In genomic region chr14:41983225-41983624, GRCm38 (mm10) we compare ENCODE assay signal across 27 mouse cellular contexts. TPM values are rescaled to one million over a fixed set of nuclear protein-coding genes. Genes with fewer than 3 reads are reported as not detected.
"Had no signal": no experiment of that assay in that cellular context is flagged by ENCODE, and none has a peak within 500 bp of the region (broad histone marks: within the 10 kb centered on the region; RNA-seq: fewer than 3 reads in every experiment).

Gene Gm3543, minus strand, starts transcription at chr14:41983325.

RNA-seq across cellular contexts. Expression of gene Gm3543, which starts in this region (rescaled TPM):
- polyA plus RNA-seq: heart, embryonic 10.5 days; heart, embryonic 11.5 days; heart, embryonic 12.5 days; heart, embryonic 13.5 days; heart, embryonic 14.5 days; heart, embryonic 15.5 days; heart, embryonic 16.5 days; heart, postnatal 0 days; hindbrain, embryonic 10.5 days; hindbrain, embryonic 11.5 days; hindbrain, embryonic 12.5 days; hindbrain, embryonic 13.5 days; hindbrain, embryonic 14.5 days; hindbrain, embryonic 15.5 days; hindbrain, embryonic 16.5 days; hindbrain, postnatal 0 days; inflammation-experienced regulatory T-cells, adult 6 months; intestine, embryonic 14.5 days; intestine, embryonic 15.5 days; intestine, embryonic 16.5 days; intestine, postnatal 0 days; kidney, adult 2 months; kidney, embryonic 14.5 days; kidney, embryonic 15.5 days; kidney, embryonic 16.5 days; kidney, postnatal 0 days; large intestine, adult 2 months had no signal
